Mouse (Mus musculus) hindbrain, embryonic 13.5 days (tissue): ENCODE results near the gene Phldb2. TPM values are rescaled to one million over a fixed set of nuclear protein-coding genes. Genes with fewer than 3 reads are reported as not detected.

Source experiments
- ATAC-seq: fragments of 200-750 bp; cut with Nextera tagmentation; 2 replicates; pipeline ENCODE4 v1.8.0; 2017; ENCODE audit warnings: moderate TSS enrichment; ENCODE audit not compliant: low FRiP score
- H3K27ac ChIP-seq: fragments of 300-500 bp; sonication (generic); 2 replicates; pipeline ENCODE4 v1.5.1; 2015; ENCODE audit warnings: inconsistent platforms, mild to moderate bottlenecking, moderate library complexity
- H3K27me3 ChIP-seq: fragments of 300-500 bp; sonication (generic); 2 replicates; pipeline ENCODE4 v1.6.1; 2015; ENCODE audit warnings: mild to moderate bottlenecking, inconsistent platforms
- H3K36me3 ChIP-seq: fragments of 300-500 bp; sonication (generic); 2 replicates; pipeline ENCODE4 v1.6.1; 2015; ENCODE audit warnings: mild to moderate bottlenecking, inconsistent platforms
- H3K4me1 ChIP-seq: fragments of 300-500 bp; sonication (generic); replicated peaks from 2 replicates; pipeline ENCODE4 v1.6.1; 2015; ENCODE audit warnings: inconsistent platforms
- H3K4me2 ChIP-seq: fragments of 300-500 bp; sonication (generic); 2 replicates; pipeline ENCODE4 v1.6.1; 2015; ENCODE audit warnings: inconsistent platforms, mild to moderate bottlenecking, moderate library complexity
- H3K4me3 ChIP-seq: fragments of 300-500 bp; sonication (generic); 2 replicates; pipeline ENCODE4 v1.5.1; 2015; ENCODE audit warnings: mild to moderate bottlenecking, inconsistent platforms
- H3K9ac ChIP-seq: fragments of 300-500 bp; sonication (generic); 2 replicates; pipeline ENCODE4 v1.6.1; 2015; ENCODE audit warnings: mild to moderate bottlenecking, inconsistent platforms
- H3K9me3 ChIP-seq: fragments of 300-500 bp; sonication (generic); 2 replicates; pipeline ENCODE4 v1.6.1; 2016; ENCODE audit warnings: inconsistent platforms
- WGBS: fragments of 180-500 bp; shearing (Covaris S2); methylation state at CpG from one replicate; pipeline ENCODE4 v1.1.7; 2015; 5-methylcytosine and 5-hydroxymethylcytosine counted together
- polyA plus RNA-seq: library from polyadenylated mRNA; unstranded; fragments of >200 nt; fragmentation: Nextera tagmentation; extraction: Ambion mirVana; gene quantifications from 2 replicates; pipeline ENCODE4 v1.2.1, GENCODE M21; 2015

Gene Phldb2
- polyA plus RNA-seq, 1 experiment from 2014 or later: 12.5 TPM

DNA sequence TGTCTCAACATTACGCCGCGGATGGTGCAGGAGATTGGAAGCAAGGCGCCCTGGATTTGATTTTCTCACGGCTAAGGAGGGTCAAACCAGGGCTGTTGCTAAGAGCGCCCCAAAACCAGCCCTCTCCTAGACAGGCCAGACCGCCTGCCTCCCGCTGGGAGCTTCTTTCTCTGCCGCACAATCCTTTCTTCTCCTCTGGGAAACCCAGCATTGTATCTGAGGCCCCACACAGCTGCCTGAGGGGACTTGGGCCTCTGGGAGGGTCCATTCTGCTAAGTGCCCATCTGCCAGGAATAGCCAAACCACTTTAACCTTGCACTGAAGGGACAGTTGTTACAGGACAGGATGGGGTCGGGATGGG is 228.7 kb downstream of the Phldb2 start:
- no peaks in the 10 kb centered on the region for H3K27me3 ChIP-seq
- peak overlapping the region; percentile 67 for H3K4me3 ChIP-seq
- ATAC-seq: peak; percentile 72
- WGBS: under 1% methylated on average over 10 of the region's 10 CpGs
- peaks cover 45% of the 10 kb centered on the region for H3K4me1 ChIP-seq
- peak overlapping the region; percentile 98 for H3K27ac ChIP-seq
- H3K36me3 ChIP-seq: peaks cover 34% of the 10 kb centered on the region
- peak overlapping the region; percentile 95 for H3K9ac ChIP-seq
- H3K4me2 ChIP-seq: peak overlapping the region; percentile 88
- no peaks in the 10 kb centered on the region for H3K9me3 ChIP-seq

GRCm38 (mm10) chr16:45724061-45724741 is 229.2 kb downstream of the Phldb2 start, which contains the start of gene Tagln3:
Gene Tagln3 (minus strand): TSS chr16:45724608.
- peak within 1 kb of the TSS; percentile 88 for H3K4me2 ChIP-seq
- H3K9ac ChIP-seq: peak within 1 kb of the TSS; percentile 95
- peak within 1 kb of the TSS; percentile 98 for H3K27ac ChIP-seq
- peaks cover 50% of the 10 kb centered on the region for H3K4me1 ChIP-seq
- H3K36me3 ChIP-seq: peaks cover 34% of the 10 kb centered on the region
- under 1% methylated on average over 30 of the region's 30 CpGs for WGBS
- no peaks in the 10 kb centered on the region for H3K9me3 ChIP-seq
- H3K4me3 ChIP-seq: peak within 1 kb of the TSS; percentile 67
- H3K27me3 ChIP-seq: no peaks in the 10 kb centered on the region
- peak; percentile 87 for ATAC-seq

DNA sequence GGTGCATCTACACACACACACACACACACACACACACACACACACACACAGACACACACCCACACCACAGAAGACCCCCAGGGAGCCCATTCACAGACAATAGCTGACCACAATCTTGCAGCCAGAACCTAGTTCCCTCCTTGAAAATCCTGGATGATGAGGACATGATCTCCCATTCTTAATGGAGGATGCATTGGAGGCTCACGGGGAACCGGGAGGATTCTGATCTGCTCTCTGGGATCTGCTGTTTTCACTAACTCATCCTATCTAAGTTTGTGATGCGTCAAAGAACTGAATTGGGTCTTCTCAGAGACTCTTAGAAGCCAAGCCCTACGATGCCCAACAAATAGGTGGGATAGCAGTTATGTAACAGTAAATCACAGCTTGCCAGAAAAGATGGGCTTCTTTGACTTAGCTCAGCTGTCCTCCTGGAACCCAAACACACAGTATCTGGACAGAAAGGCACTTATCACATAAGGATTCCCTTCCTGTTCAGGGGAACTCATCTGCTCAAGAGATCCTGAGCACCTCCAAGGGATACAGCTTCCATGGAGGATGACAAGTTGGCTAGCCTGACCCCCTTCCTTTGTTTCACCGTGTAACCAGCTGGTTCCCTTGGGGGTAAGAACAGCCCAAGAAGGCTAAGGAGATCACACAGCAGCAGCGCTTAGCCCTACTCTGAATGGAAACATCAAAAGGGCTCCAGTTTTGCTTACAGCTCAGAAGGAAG is 230.1 kb downstream of the Phldb2 start:
- H3K36me3 ChIP-seq: peaks cover 36% of the 10 kb centered on the region
- WGBS: 26% methylated on average over 6 of the region's 6 CpGs
- peak overlapping the region; percentile 95 for H3K9ac ChIP-seq
- H3K9me3 ChIP-seq: no peaks in the 10 kb centered on the region
- peaks cover 53% of the 10 kb centered on the region for H3K4me1 ChIP-seq
- peak overlapping the region; percentile 88 for H3K4me2 ChIP-seq
- peak; percentile 45 for ATAC-seq
- peak overlapping the region; percentile 67 for H3K4me3 ChIP-seq
- peak overlapping the region; percentile 98 for H3K27ac ChIP-seq
- no peaks in the 10 kb centered on the region for H3K27me3 ChIP-seq

GRCm38 (mm10) chr16:45722460-45722951 is 230.9 kb downstream of the Phldb2 start:
- Histone ChIP-seq H3K27ac (peak overlapping the region; percentile 98), H3K27me3 (no peaks in the 10 kb centered on the region), H3K36me3 (peaks cover 39% of the 10 kb centered on the region), H3K9ac (peak overlapping the region; percentile 95), H3K9me3 (no peaks in the 10 kb centered on the region), H3K4me3 (peak overlapping the region; percentile 67), H3K4me1 (peaks cover 53% of the 10 kb centered on the region), H3K4me2 (peak overlapping the region; percentile 88)
- 41% methylated on average over 3 of the region's 3 CpGs for WGBS
- ATAC-seq: no peak

- Histone ChIP-seq H3K27me3 (no peaks in the 10 kb centered on the region), H3K9ac (0 out of 2 replicates have a peak overlapping the region, but pooled peaks have one; percentile 49), H3K4me1 (peaks cover 46% of the 10 kb centered on the region), H3K27ac (peak overlapping the region; percentile 15; the same call in 1 of the 2 replicates), H3K36me3 (peaks cover 60% of the 10 kb centered on the region), H3K4me2 (peak overlapping the region; percentile 88), H3K4me3 (no peak overlapping the region), H3K9me3 (no peaks in the 10 kb centered on the region)
- no peak for ATAC-seq
- WGBS: 88% methylated on average over 10 of the region's 10 CpGs
Measured at GRCm38 (mm10) chr16:45720022-45720630, 233.3 kb downstream of the Phldb2 start.

DNA sequence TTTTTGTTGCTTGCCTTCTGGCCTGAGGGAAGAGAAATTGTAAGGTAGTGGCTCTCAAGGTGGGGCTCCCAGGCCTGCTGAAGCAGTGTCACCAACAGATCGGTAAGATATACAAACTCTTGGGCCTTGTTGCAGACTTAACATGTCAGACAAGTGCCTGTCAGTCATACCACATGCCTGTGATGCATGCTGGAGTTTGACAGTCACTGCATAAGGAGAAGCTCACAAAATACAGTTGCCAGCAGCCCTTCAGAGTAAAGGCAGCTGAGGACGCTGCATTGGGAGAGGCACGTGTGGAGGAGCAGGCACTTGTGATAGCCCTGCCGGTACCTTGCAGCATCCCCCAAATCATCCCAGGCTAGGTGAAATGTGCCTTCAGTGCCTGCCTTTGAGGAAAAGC is 235.1 kb downstream of the Phldb2 start:
- 95% methylated on average over 4 of the region's 4 CpGs for WGBS
- Histone ChIP-seq H3K4me3 (no peak overlapping the region), H3K27me3 (no peaks in the 10 kb centered on the region), H3K9me3 (no peaks in the 10 kb centered on the region), H3K27ac (no peak overlapping the region), H3K4me1 (peaks cover 57% of the 10 kb centered on the region), H3K9ac (no peak overlapping the region), H3K4me2 (no peak overlapping the region), H3K36me3 (peaks cover 76% of the 10 kb centered on the region)
- no peak for ATAC-seq

DNA sequence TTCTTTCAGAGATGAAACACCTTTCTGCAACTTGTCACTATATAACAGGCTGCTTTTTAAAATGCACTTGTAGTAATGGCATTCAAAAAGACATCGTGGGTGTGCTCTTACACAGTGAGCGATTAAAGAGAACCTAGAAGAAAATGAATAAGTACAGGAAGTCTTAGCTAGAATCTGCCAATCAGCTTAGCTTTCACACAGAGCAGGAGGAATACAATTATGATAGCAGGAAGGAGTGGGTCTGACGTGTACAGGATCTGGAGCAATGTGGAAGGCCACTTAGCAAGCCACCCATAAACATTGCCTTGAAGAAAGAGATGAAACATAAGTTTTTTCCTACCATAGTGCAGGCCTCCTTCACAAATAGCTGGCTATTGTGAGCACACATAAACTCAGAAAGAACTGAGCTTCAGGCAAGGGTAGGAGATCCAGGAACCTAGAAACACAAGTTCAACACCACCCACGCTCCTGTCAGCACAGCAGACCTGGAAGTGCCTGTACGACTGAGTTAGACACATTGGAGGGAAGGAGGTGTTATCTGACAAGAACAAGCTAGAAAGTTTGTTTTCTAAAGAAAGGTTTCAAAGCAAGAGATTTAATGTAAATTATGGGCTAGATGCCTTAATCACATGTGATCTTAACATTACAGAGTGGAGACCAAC is 238.8 kb downstream of the Phldb2 start:
- H3K27me3 ChIP-seq: no peaks in the 10 kb centered on the region
- no peak overlapping the region for H3K4me2 ChIP-seq
- no peak for ATAC-seq
- no peaks in the 10 kb centered on the region for H3K9me3 ChIP-seq
- WGBS: 87% methylated on average over 5 of the region's 5 CpGs
- no peak overlapping the region for H3K4me3 ChIP-seq
- H3K9ac ChIP-seq: no peak overlapping the region
- H3K27ac ChIP-seq: no peak overlapping the region
- peaks cover 31% of the 10 kb centered on the region for H3K4me1 ChIP-seq
- H3K36me3 ChIP-seq: peaks cover 83% of the 10 kb centered on the region

- peaks cover 80% of the 10 kb centered on the region for H3K36me3 ChIP-seq
- 81% methylated on average over 1 of the region's 1 CpGs for WGBS
- no peak for ATAC-seq
- H3K27ac ChIP-seq: no peak overlapping the region
- H3K27me3 ChIP-seq: no peaks in the 10 kb centered on the region
- H3K4me2 ChIP-seq: no peak overlapping the region
- H3K9ac ChIP-seq: no peak overlapping the region
- no peak overlapping the region for H3K4me3 ChIP-seq
- peaks cover 24% of the 10 kb centered on the region for H3K4me1 ChIP-seq
- H3K9me3 ChIP-seq: no peaks in the 10 kb centered on the region
Measured at GRCm38 (mm10) chr16:45713878-45714277, 239.5 kb downstream of the Phldb2 start.

GRCm38 (mm10) chr16:45713261-45713660 is 240.1 kb downstream of the Phldb2 start:
- no peaks in the 10 kb centered on the region for H3K9me3 ChIP-seq
- no peaks in the 10 kb centered on the region for H3K27me3 ChIP-seq
- H3K4me2 ChIP-seq: no peak overlapping the region
- WGBS: 53% methylated on average over 5 of the region's 5 CpGs
- H3K4me1 ChIP-seq: peaks cover 24% of the 10 kb centered on the region
- ATAC-seq: no peak
- peaks cover 75% of the 10 kb centered on the region for H3K36me3 ChIP-seq
- H3K27ac ChIP-seq: no peak overlapping the region
- no peak overlapping the region for H3K9ac ChIP-seq
- H3K4me3 ChIP-seq: no peak overlapping the region

- 66% methylated on average over 7 of the region's 7 CpGs for WGBS
- H3K27me3 ChIP-seq: no peaks in the 10 kb centered on the region
- no peak overlapping the region for H3K4me3 ChIP-seq
- H3K9me3 ChIP-seq: no peaks in the 10 kb centered on the region
- peaks cover 24% of the 10 kb centered on the region for H3K4me1 ChIP-seq
- no peak overlapping the region for H3K9ac ChIP-seq
- peak; percentile 19; the same call in 1 of the 2 replicates for ATAC-seq
- H3K4me2 ChIP-seq: no peak overlapping the region
- peaks cover 58% of the 10 kb centered on the region for H3K36me3 ChIP-seq
- no peak overlapping the region for H3K27ac ChIP-seq
Measured at GRCm38 (mm10) chr16:45711263-45711662, 242.1 kb downstream of the Phldb2 start.

GRCm38 (mm10) chr16:45699301-45699700 is 254.1 kb downstream of the Phldb2 start:
- Histone ChIP-seq H3K4me1 (peaks cover 7% of the 10 kb centered on the region), H3K27me3 (no peaks in the 10 kb centered on the region), H3K4me3 (no peak overlapping the region), H3K4me2 (no peak overlapping the region), H3K9me3 (no peaks in the 10 kb centered on the region), H3K36me3 (no peaks in the 10 kb centered on the region), H3K27ac (no peak overlapping the region), H3K9ac (no peak overlapping the region)
- no peak for ATAC-seq
- WGBS: 88% methylated on average over 5 of the region's 5 CpGs

DNA sequence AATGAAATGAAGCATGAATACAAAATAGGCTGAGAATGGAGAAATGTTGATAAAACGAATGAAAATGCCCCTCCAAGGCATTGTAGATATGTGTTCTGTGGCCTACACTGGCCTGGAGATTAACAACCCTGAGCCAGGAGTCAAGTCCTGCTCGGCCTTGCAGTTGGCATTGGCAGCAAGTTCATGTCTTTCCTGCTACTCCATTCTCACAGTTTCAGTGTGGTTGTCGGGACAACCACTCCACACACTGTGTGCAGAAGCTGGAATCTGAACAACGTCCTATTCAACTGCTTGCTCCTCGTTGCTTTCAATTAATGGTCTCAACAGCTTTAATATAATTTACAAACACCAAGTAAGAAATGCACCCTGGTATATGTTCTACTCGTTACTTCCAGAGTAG is 255.4 kb downstream of the Phldb2 start:
- Histone ChIP-seq H3K9me3 (no peaks in the 10 kb centered on the region), H3K4me2 (no peak overlapping the region), H3K4me1 (peaks cover 7% of the 10 kb centered on the region), H3K27me3 (no peaks in the 10 kb centered on the region), H3K36me3 (no peaks in the 10 kb centered on the region), H3K9ac (no peak overlapping the region), H3K4me3 (no peak overlapping the region), H3K27ac (no peak overlapping the region)
- WGBS: 56% methylated on average over 6 of the region's 6 CpGs
- ATAC-seq: peak; percentile 76
